Mouse (Mus musculus) adrenal gland, adult 8-10 months (tissue): ENCODE measurements around the gene Dpp6. TPM values are rescaled to one million over a fixed set of nuclear protein-coding genes. Genes with fewer than 3 reads are reported as not detected.

Experiments
- DNase-seq: peaks from one replicate; pipeline ENCODE4 v3.0.0; 2022
- total RNA-seq, 4 experiments: library from RNA; stranded (reverse); gene quantifications; 2 replicates each; pipeline ENCODE4 v1.2.4; 2022

Gene Dpp6
- total RNA-seq, 4 experiments from 2014 or later = 11.1 to 17.1 (median 12.3) TPM

DNA sequence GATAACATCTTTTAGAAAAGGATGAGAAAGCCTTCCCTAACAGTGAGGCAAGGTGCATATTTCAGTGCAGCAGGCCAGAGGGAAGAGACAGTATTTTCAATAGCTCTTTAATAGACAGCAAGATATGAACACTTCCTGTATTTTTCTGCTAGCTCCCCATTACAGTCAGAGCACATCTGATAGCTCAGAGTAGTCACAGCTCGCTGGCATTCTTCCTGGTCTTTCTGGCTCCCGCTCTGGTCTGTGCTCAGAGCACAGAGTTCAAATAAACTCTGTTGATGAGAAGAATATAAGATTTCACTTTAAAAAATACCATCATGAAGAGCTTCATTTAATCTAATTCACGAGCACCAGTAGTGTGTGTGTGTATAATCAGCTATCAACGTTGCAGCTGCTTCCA, 249.8 kb downstream of the Dpp6 start:
- DNase-seq = no peak

DNA sequence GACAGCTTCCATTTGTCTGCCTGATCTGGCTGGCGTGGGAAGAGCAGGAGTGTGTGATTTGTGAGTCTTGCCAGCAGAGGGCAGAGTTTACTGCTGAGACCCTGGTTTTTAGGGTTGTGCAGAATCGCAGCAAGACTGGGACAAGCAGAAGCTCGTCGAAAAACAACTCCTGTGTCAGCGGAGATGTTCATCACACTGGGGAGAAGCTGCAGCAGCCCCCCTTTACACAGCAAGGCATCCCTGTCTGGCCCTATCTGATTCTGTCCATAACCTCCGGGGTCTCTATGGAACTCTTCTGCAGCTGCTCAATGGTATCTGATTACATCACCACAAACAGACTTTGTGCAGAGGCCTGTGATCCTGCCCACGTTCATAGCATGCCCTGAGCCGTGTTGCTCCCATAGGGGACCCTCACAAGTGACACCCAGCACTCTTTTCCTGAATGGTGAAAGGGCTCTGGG, 258.2 kb downstream of the Dpp6 start:
- peak; percentile 17 for DNase-seq

GRCm38 (mm10) chr5:27076046-27076445, 259.0 kb downstream of the Dpp6 start:
- DNase-seq = no peak

- DNase-seq = no peak
Observed at GRCm38 (mm10) chr5:27077821-27078220, 260.8 kb downstream of the Dpp6 start.

GRCm38 (mm10) chr5:27081275-27081674, 264.3 kb downstream of the Dpp6 start:
- DNase-seq = no peak

- no peak for DNase-seq
Observed at GRCm38 (mm10) chr5:27083762-27084161, 266.8 kb downstream of the Dpp6 start.

DNA sequence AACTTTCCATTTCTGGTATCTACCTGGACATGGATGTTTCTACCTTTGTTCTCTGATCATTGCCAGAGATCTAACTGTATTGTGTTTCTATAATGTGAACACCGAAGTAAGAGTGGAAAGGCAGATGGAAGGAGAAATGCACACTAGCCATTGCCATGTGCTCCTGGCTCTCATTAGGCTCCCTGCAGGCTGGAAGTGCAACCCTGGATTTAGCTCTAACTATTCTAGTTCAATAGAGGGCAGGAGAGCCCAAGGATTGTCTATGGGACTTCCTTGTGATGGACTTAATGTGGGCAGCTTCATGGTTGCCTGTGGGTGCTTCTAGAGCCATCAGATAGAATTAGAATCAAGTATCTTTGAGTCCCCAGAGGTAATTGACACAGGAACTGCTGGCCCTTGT, 291.2 kb downstream of the Dpp6 start:
- DNase-seq = no peak

DNA sequence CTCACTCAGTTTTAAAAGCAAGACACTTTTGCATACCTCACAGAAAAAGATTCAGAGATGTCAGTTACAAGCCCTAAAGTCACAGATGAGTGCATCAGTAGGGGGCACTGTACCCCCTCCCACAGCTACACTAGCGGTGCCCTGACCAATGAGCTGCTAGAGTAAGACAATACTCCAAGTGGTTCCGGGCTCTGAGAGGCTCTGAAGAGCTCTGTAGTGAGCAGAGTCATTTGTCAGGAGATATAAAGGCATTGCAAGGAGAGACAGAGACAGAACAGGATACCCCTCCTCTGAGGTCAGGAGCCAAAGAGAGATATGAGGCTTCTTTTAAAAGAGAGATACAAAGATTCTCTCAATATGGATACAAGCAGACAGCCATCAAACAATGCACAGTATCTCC, 305.5 kb downstream of the Dpp6 start:
- no peak for DNase-seq

DNA sequence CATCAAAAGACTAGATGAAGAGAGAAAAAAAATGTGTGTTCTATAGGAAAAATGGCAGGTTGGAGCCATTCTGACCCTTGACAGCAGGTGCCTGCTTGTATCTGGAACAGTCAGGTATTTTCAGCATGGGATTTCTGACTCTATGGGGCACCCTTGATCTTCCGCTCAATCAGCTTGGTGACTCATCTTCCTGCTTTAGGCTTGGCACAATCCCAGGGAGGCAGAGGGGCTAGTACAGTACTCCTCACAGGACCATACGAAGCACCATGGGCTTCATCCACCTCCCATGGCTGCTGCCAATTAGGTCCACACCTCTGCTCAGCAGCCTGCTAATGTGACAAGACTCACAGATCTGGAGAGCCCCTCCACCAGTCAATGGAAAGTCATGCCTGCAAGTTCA, 305.9 kb downstream of the Dpp6 start:
- DNase-seq = no peak

DNA sequence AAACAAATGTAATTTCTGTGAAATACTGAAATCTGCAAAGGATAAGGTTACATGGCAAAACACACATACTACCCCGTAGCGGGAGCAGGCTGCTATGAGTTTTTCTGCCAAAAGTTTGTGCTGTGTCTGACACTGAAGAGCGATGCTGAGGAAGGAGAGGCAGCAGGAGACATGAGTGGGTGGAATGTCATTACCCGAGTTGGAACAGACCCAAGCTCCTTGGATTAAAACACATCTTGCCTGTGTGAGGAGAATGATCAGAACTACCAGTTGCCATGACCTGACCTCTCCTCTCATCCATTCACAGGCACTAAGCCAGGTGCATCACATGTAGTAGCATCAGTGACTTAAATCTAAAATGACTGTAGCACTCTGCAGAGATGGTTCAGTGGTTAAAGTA, 309.0 kb downstream of the Dpp6 start:
- no peak for DNase-seq

DNA sequence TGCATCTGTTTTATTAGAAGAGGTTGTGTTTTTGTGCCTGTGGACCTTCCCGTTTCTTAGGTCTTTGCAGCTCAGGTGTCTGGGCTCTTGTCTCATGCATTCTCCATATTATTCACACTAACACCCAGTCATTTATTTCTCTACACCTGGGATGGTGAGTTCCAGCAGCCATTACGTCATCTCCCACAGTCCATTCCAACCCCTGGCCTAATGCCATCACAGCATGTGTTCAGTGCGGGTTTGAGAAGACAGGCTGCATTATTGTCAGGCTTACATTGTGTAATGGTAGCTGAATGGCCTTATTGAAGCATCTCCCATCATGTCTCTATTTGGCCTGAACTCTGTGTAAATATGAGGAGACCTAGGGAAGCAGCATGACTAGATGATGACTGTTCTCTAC, 316.2 kb downstream of the Dpp6 start:
- DNase-seq = no peak

DNA sequence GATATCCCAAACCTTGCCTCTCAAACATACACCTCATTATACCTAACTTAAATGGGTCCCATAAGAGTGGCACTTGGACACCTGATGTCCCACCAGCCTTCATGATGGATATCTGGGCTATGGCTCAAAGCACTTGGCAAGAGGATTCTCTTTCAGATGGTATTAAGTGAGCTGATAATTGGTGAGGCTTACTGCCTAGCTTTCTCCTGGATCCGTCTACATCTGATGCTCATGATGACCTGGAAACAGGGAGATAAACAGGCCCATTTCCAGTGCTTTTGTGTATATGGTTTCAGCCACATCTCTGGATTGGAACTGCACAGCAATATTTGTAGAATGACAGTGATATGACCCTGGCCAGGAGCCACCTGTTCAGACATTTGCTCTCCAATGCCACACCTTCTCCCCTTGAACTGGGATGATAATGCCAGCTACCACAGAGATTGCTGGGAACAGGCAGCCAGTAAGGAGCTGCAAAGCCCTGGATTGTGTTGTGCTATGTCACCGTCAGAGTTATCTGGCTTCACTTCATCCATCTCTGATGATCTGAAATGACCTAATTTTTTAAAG, 317.5 kb downstream of the Dpp6 start:
- DNase-seq = no peak

- DNase-seq = no peak
Observed at GRCm38 (mm10) chr5:27147397-27147945, 330.5 kb downstream of the Dpp6 start.

DNA sequence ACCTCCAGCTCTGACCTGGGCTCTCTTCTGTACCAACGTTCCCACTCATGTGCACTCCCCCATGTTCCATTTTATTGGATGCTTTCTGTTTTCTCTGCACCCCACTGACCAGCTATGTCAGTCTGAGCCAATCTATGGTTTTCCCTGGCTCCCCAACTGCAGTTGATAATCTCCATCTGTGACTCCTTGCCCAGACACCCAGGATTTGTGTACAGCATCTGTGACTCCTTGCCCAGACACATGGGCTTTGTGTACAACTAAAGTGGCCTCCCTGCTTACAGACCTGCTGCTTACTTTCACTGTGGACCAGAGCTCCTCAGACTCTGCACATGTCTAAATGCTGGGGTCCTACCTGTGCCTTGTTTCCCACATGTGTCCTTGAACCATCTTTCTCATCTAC, 334.0 kb downstream of the Dpp6 start:
- DNase-seq = no peak

DNA sequence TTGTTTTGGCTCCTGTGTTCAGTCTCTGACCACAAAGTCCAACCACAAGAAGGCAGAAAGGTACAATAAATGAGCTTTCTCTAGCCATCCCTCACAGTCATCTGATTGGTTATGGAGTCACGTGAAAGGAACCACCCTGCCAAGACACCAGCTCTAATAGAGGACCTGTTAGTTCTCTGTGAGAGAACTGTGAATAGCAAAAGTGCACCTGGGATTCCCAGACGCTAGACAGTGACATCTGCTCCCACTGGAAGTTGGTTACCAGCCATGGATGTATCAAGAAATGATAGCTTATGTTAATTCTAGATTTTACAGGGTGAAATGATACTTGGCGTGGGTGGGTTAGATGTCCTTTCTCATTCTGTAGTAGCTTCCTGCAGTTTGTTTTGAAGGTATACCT, 338.7 kb downstream of the Dpp6 start:
- no peak for DNase-seq

GRCm38 (mm10) chr5:27156366-27156765, 339.4 kb downstream of the Dpp6 start:
- no peak for DNase-seq

GRCm38 (mm10) chr5:27161122-27161645, 344.2 kb downstream of the Dpp6 start:
- no peak for DNase-seq

DNA sequence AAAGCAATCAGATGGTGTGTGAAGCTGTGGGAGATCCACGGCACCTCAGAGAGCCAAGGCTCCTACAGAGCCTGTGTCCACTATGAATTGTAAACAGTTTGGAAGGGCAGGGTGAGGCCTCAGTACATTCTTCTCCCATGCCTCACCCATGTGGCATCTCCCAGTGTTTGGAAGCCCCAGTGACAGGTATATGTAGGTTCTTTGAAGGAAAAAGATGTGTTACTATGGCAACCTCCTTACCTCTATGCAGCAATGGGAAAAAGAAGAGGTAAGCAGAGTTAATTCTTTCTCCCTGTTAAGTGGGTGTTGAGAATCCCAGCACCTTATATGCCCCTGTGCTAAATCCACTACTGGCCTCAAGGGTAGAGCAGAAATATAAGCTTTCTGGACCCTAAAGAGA, 351.5 kb downstream of the Dpp6 start:
- no peak for DNase-seq

GRCm38 (mm10) chr5:27184963-27185362, 368.0 kb downstream of the Dpp6 start:
- no peak for DNase-seq

- no peak for DNase-seq
Observed at GRCm38 (mm10) chr5:27191242-27191969, 374.4 kb downstream of the Dpp6 start.

- DNase-seq = no peak
Observed at GRCm38 (mm10) chr5:27194157-27194556, 377.2 kb downstream of the Dpp6 start.

DNA sequence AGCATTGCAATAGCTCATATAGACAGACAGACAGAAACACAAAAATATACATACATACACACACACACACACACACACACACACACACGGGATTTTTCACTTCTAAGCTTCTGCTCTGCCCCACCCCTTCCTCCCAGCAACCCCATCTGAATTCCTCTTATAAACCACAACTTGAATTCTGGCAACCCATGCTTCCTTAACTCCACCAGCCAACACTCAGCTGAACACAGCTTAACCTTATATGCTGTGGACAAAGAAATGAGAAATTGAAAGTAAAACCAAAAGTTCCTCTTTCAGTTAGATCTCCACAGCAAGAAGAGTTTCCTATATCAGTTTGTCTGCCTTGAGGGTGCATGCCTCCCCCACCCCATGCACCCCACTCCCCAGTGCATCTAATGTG, 378.0 kb downstream of the Dpp6 start:
- no peak for DNase-seq

DNA sequence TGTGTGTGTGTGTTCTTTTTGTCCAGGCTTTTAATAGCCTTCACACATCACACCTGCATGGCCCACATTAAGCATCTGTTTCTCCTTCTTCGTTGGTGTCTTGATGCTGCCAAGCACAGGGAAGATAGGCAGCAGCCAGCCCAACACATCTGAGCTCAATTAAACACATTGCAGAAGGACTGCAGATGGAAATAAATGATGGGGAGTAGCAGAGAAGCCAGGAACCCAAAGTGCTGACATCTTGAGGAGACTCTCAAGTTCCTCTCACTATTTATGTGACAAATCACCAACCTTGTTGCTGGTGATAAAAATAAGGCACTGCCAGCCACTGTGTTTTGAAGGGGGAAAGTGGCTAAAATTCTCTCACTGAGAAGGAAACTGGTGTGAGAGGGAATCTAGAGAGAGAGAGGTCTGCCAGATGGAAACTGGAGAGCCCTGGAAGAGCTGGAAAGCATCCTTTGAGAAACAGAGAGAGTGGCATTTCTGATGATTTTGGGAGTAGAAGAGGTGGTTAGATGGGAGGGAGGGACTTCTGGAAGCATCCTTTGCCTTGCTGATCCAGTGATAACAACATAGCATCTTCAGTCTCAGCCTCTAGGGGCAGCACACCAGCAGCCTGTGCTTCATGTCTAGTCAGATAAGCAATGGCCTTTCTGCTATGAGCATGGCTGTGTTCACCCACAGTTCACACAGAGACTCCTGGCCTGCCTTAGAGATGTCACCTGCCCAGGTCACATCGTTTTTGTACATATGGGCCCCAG, 383.8 kb downstream of the Dpp6 start:
- DNase-seq = no peak
